Mouse (Mus musculus) gastrocnemius, postnatal 10 days (tissue): Measurements from ENCODE around the gene Foxi3. TPM values are rescaled to one million over a fixed set of nuclear protein-coding genes. Genes with fewer than 3 reads are reported as not detected.

ENCODE experiments used
- DNase-seq: peaks from one replicate; pipeline ENCODE4 v3.0.0; 2021; ENCODE audit warnings: mixed read lengths
- total RNA-seq, 2 experiments: library from RNA; stranded (reverse); gene quantifications; 2 replicates each; pipeline ENCODE4 v1.2.3; 2021

The Foxi3 gene
- total RNA-seq, 2 experiments from 2014 or later: not detected

DNA sequence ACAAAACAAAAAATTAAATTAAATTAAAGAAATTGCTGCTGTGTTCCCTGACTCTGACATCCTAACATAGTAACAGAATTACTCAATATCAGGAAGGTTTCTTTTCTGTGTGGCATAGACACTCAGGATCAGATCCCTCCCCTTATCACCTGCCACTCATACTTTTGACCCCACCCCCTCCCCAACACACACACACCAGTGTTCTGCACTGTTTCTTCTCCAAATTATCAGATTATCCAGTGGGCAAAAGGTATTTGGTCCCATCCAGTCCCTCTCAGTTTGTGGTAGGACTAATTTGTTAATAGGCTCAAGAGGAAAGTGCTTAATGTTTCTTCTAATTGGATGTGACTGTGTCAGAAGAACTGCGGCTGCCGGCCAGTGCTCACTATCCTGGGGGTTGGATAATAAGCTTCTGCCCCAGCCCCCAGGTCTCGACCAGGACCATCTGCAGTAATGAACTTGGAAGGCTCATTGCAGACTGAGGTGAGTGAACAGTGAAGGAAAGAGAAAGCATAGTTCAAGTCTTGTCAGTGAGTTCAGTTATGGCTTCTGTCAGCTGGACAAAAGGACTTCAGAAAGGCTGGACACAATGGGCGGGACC is 39.9 kb downstream of the Foxi3 start:
- no peak for DNase-seq

DNA sequence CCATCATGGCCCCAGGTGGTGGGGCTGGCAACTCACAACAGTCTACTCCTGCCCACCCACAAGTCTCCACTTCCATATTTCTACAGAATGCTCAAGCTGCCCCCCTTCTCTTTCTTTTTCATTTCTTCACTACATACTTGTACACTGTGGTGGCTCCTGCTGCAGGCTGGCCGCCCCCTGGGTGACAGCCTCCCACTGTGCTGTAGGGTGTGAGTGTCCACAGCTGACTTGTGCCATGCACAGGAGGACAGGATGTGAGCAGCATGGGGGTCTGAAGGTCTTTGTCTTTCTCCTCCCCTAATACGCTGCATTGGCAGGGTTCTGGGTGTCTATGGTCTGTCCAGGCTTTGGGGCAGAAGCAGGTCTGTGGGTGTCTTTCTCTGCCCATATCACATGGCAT is 46.3 kb downstream of the Foxi3 start:
- no peak for DNase-seq

DNA sequence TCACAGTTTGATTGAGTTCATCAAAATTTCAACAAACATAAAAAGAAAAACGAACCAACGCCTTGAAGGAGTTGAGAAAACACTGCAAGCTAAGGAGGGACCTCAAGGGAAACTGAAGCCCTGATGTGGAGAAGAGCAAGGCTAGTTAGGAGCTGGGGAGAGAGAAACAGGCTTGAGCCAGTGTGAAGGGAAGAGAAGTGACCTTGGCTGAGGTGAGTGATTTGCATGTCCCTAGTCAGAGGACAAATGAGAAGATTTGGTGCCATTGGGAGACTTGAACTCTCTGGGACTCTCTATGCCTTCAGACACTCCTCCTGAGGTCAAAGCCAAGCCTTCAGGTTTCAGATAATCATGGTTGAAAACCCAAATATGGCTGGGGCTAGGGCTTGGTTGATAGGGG is 47.8 kb downstream of the Foxi3 start:
- DNase-seq: no peak

Other genes starting within 250 kb of the Foxi3 start
- 10 to 100 TPM in 1 of 2 experiments, 1 to 10 TPM in 1; 8.5 to 10.2 TPM for gene Rpia, start 164.3 kb upstream of the Foxi3 start, total RNA-seq
- 10 to 100 TPM; 10.5 to 15.4 TPM for gene Eif2ak3, start 112.0 kb upstream of the Foxi3 start, total RNA-seq
- gene Tex37, start 37.6 kb upstream of the Foxi3 start, total RNA-seq: not detected
- gene Thnsl2, start 187.9 kb downstream of the Foxi3 start, total RNA-seq: 1 to 10 TPM; 7.8 to 8.5 TPM
- under 1 TPM in 1 of 2 experiments, not detected in 1; 0.70 TPM for gene Fabp1, start 243.3 kb downstream of the Foxi3 start, total RNA-seq